Mouse (Mus musculus) T-helper 2 cell (primary cell): ENCODE measurements around the gene Spsb1.

Experiments
- in situ Hi-C: fragments of 300-600 bp; cut with MboI, MseI; formaldehyde crosslinking; loops from one replicate; pipeline ENCODE4 v1.15.1; 2025; ENCODE audit warnings: high pct_unique_total_duplicates

Spsb1 gene

GRCm38 (mm10) chr4:149954893-149955439, at the start of gene Spsb1:
Gene Spsb1 (minus strand): TSS chr4:149955043.
- in situ Hi-C loops = loop anchor here (5.0 kb wide), 1 partner anchor 118 kb away; no protein-coding TSS in a partner anchor

- in situ Hi-C loops = no loop called here
Measured at GRCm38 (mm10) chr4:150003641-150004040, 48.8 kb upstream of the Spsb1 start.

- in situ Hi-C loops = no loop called here
Measured at GRCm38 (mm10) chr4:150003021-150003580, 48.3 kb upstream of the Spsb1 start.

GRCm38 (mm10) chr4:150002021-150002528, 47.2 kb upstream of the Spsb1 start:
- in situ Hi-C loops = no loop called here

GRCm38 (mm10) chr4:150001221-150001860, 46.5 kb upstream of the Spsb1 start:
- in situ Hi-C loops = no loop called here

GRCm38 (mm10) chr4:149999931-150000555, 45.2 kb upstream of the Spsb1 start:
- in situ Hi-C loops = no loop called here

- in situ Hi-C loops = no loop called here
Measured at GRCm38 (mm10) chr4:149999510-149999900, 44.7 kb upstream of the Spsb1 start.

- in situ Hi-C loops = no loop called here
Measured at GRCm38 (mm10) chr4:149998786-149999509, 44.1 kb upstream of the Spsb1 start.

GRCm38 (mm10) chr4:149997999-149998398, 43.2 kb upstream of the Spsb1 start:
- in situ Hi-C loops = no loop called here

- in situ Hi-C loops = no loop called here
Measured at GRCm38 (mm10) chr4:149996440-149996839, 41.6 kb upstream of the Spsb1 start.

- in situ Hi-C loops = no loop called here
Measured at GRCm38 (mm10) chr4:149995911-149996310, 41.1 kb upstream of the Spsb1 start.

- in situ Hi-C loops = no loop called here
Measured at GRCm38 (mm10) chr4:149994218-149994617, 39.4 kb upstream of the Spsb1 start.

GRCm38 (mm10) chr4:149992670-149993032, 37.8 kb upstream of the Spsb1 start:
- in situ Hi-C loops = no loop called here

- in situ Hi-C loops = no loop called here
Measured at GRCm38 (mm10) chr4:149991755-149992669, 37.2 kb upstream of the Spsb1 start.

- in situ Hi-C loops = no loop called here
Measured at GRCm38 (mm10) chr4:149990954-149991633, 36.3 kb upstream of the Spsb1 start.

GRCm38 (mm10) chr4:149990212-149990953, 35.5 kb upstream of the Spsb1 start:
- in situ Hi-C loops = no loop called here

GRCm38 (mm10) chr4:149988931-149989556, 34.2 kb upstream of the Spsb1 start:
- in situ Hi-C loops = no loop called here

GRCm38 (mm10) chr4:149988301-149988700, 33.5 kb upstream of the Spsb1 start:
- in situ Hi-C loops = no loop called here
